Mouse (Mus musculus) heart, embryonic 15.5 days (tissue): ENCODE results near the gene Gk5. TPM values are rescaled to one million over a fixed set of nuclear protein-coding genes. Genes with fewer than 3 reads are reported as not detected.

Source experiments
- ATAC-seq: fragments of 200-750 bp; cut with Nextera tagmentation; replicated peaks from 2 replicates; pipeline ENCODE4 v1.8.0; 2017; ENCODE audit warnings: low read depth, moderate TSS enrichment; ENCODE audit not compliant: insufficient number of reproducible peaks, insufficient read depth, low FRiP score
- H3K27ac ChIP-seq: fragments of 300-500 bp; sonication (generic); 2 replicates; pipeline ENCODE4 v1.5.1; 2015; ENCODE audit warnings: mild to moderate bottlenecking, inconsistent platforms
- H3K27me3 ChIP-seq: fragments of 300-500 bp; sonication (generic); 2 replicates; pipeline ENCODE4 v1.6.1; 2015; ENCODE audit warnings: inconsistent platforms
- H3K36me3 ChIP-seq: fragments of 300-500 bp; sonication (generic); 2 replicates; pipeline ENCODE4 v1.6.1; 2015; ENCODE audit warnings: mild to moderate bottlenecking, inconsistent platforms
- H3K4me1 ChIP-seq: fragments of 300-500 bp; sonication (generic); replicated peaks from 2 replicates; pipeline ENCODE4 v1.6.1; 2015; ENCODE audit warnings: inconsistent platforms
- H3K4me2 ChIP-seq: fragments of 300-500 bp; sonication (generic); 2 replicates; pipeline ENCODE4 v1.6.1; 2015; ENCODE audit warnings: inconsistent platforms, mild to moderate bottlenecking, moderate library complexity
- H3K4me3 ChIP-seq: fragments of 300-500 bp; sonication (generic); 2 replicates; pipeline ENCODE4 v1.5.1; 2015; ENCODE audit warnings: mild to moderate bottlenecking, inconsistent platforms
- H3K9ac ChIP-seq: fragments of 300-500 bp; sonication (generic); 2 replicates; pipeline ENCODE4 v1.6.1; 2015; ENCODE audit warnings: mild to moderate bottlenecking, inconsistent platforms
- H3K9me3 ChIP-seq: fragments of 300-500 bp; sonication (generic); replicated peaks from 2 replicates; pipeline ENCODE4 v1.6.1; 2016; ENCODE audit warnings: inconsistent platforms
- WGBS: fragments of 180-500 bp; shearing (Covaris S2); methylation state at CpG from one replicate; pipeline ENCODE4 v1.1.7; 2015; ENCODE audit warnings: mixed read lengths; 5-methylcytosine and 5-hydroxymethylcytosine counted together
- polyA plus RNA-seq: library from polyadenylated mRNA; unstranded; fragments of >200 nt; fragmentation: Nextera tagmentation; extraction: Ambion mirVana; gene quantifications from 2 replicates; pipeline ENCODE4 v1.2.1, GENCODE M21; 2015

Gene Gk5
- polyA plus RNA-seq, 1 experiment from 2014 or later, result 2.3 TPM

DNA sequence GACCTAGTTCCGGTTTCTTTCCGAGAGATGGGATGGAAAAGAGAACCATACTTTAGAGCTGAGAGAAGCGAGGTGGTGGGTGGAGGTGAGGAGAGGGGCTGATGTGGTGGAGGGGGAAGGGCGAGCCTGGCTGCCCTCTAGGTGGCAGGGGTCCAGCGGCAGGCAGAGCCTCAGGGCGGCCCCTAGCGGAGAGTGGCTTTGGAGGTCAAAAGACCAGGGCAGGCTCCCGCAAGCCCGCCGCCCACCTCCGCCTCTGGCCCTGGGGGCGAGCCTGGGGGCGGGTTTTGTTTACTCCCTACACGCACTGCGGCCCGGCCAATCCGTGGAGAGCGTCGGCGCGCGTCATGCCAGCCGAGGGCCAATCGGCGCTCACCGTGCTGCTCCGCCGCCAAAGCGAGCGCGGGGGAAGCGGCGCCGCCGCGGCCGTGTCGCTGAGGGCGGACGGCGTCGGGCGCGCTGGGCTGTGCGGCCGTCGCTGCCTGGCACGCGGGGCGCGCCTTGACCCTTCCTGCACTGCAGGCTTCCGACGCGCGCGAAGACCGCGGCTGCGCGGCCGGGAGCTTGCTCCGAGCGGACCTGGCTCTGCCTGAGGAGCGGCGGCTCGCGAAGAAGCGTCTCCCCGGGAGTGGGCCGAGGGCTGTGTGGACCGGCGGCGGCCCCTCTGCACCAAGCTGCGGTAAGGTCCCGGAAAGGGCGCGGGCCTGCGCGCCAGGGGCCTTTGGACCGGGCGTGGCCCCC lies 76.9 kb downstream of the Gk5 start, which contains the start of gene Tfdp2:
Gene Tfdp2, plus strand, starts transcription at position 391 of the 738 bp plus-strand sequence.
- peak; percentile 99 for ATAC-seq
- under 1% methylated on average over 81 of the region's 81 CpGs for WGBS
- H3K9ac ChIP-seq, result peak within 1 kb of the TSS; percentile 83
- H3K4me3 ChIP-seq, result peak within 1 kb of the TSS; percentile 97
- H3K36me3 ChIP-seq, result no peaks in the 10 kb centered on the region
- no peaks in the 10 kb centered on the region for H3K27me3 ChIP-seq
- H3K4me1 ChIP-seq, result peaks cover 21% of the 10 kb centered on the region
- peak within 1 kb of the TSS; percentile 98 for H3K4me2 ChIP-seq
- H3K27ac ChIP-seq, result peak within 1 kb of the TSS; percentile 94
- H3K9me3 ChIP-seq, result no peaks in the 10 kb centered on the region

- Histone ChIP-seq H3K36me3 (no peaks in the 10 kb centered on the region), H3K27me3 (no peaks in the 10 kb centered on the region), H3K4me3 (peak overlapping the region; percentile 97), H3K9ac (peak overlapping the region; percentile 83), H3K9me3 (no peaks in the 10 kb centered on the region), H3K27ac (peak overlapping the region; percentile 94), H3K4me2 (peak overlapping the region; percentile 98), H3K4me1 (peaks cover 21% of the 10 kb centered on the region)
- ATAC-seq, result peak; percentile 15
- 0% methylated on average over 20 of the region's 20 CpGs for WGBS
These were observed 77.5 kb downstream of the Gk5 start for GRCm38 (mm10) chr9:96196636-96197181.

DNA sequence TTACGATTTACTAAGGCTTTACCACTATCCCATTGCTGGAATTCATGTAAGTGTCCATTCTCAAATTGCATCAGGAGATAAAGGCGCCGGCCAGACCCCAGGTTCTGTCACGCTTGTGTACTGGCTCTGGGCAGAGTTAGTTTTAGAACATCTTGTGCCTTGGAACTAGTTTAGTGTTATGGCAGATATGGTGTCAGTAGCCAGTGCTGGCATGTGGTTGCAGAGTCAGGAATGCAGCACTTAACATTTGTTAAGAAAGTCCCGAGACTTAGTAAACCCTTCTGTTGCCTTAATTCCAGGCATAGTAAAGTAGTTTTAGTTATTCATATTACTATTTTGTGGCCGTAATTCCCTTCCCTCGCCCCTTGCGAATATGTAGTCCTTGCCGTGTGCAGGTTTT lies 78.6 kb downstream of the Gk5 start:
- H3K4me1 ChIP-seq, result peaks cover 21% of the 10 kb centered on the region
- H3K27ac ChIP-seq, result peak overlapping the region; percentile 94
- no peak for ATAC-seq
- H3K27me3 ChIP-seq, result no peaks in the 10 kb centered on the region
- WGBS, result 59% methylated on average over 9 of the region's 9 CpGs
- H3K9me3 ChIP-seq, result no peaks in the 10 kb centered on the region
- peak overlapping the region; percentile 97 for H3K4me3 ChIP-seq
- peak overlapping the region; percentile 98 for H3K4me2 ChIP-seq
- no peak overlapping the region for H3K9ac ChIP-seq
- H3K36me3 ChIP-seq, result no peaks in the 10 kb centered on the region

- Histone ChIP-seq H3K27me3 (no peaks in the 10 kb centered on the region), H3K36me3 (peaks cover 12% of the 10 kb centered on the region; the same call in 1 of the 2 replicates), H3K9ac (no peak overlapping the region), H3K9me3 (no peaks in the 10 kb centered on the region), H3K4me1 (no peaks in the 10 kb centered on the region), H3K27ac (no peak overlapping the region), H3K4me3 (no peak overlapping the region), H3K4me2 (no peak overlapping the region)
- no peak for ATAC-seq
- 89% methylated on average over 3 of the region's 3 CpGs for WGBS
These were observed 84.5 kb downstream of the Gk5 start for GRCm38 (mm10) chr9:96203663-96204062.

GRCm38 (mm10) chr9:96207428-96207827 lies 88.3 kb downstream of the Gk5 start:
- H3K36me3 ChIP-seq, result peaks cover 12% of the 10 kb centered on the region; the same call in 1 of the 2 replicates
- H3K4me1 ChIP-seq, result no peaks in the 10 kb centered on the region
- 84% methylated on average over 3 of the region's 3 CpGs for WGBS
- no peak for ATAC-seq
- no peak overlapping the region for H3K9ac ChIP-seq
- H3K9me3 ChIP-seq, result no peaks in the 10 kb centered on the region
- no peak overlapping the region for H3K4me3 ChIP-seq
- no peak overlapping the region for H3K4me2 ChIP-seq
- H3K27me3 ChIP-seq, result no peaks in the 10 kb centered on the region
- no peak overlapping the region for H3K27ac ChIP-seq

DNA sequence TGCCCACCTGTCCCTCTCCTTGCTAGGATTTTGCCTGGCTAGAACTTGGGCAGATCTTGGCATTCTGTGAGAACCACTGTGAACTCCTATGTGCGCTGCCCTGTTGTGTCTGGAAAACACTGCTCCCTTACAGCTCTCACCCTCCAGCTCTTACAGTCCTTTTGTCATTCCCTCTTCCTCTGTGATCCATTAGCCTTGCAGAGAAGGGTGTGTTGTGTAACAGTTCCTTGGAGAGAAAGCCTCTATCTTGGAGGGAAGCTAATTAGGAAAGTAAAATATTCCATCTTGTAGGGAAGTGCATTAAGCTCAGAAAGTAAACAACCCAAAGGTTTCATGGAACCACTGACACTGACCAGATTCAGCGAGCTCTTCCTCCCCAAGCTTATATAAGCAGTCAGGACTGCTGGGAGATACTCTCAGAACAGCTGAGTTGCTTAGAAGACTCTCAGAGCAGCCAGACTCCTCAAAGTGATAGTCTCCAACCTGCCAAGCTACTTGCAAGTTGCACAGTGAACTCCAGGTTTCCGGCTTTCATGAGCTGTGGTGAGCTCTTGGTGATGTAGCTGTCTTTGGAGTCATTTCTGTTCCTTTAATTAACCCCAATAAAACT lies 94.0 kb downstream of the Gk5 start:
- Histone ChIP-seq H3K9me3 (no peaks in the 10 kb centered on the region), H3K4me3 (no peak overlapping the region), H3K27me3 (no peaks in the 10 kb centered on the region), H3K36me3 (no peaks in the 10 kb centered on the region), H3K4me1 (no peaks in the 10 kb centered on the region), H3K9ac (no peak overlapping the region), H3K27ac (0 out of 2 replicates have a peak overlapping the region, but pooled peaks have one; percentile 19), H3K4me2 (no peak overlapping the region)
- ATAC-seq, result no peak
- WGBS, result 79% methylated on average over 3 of the region's 3 CpGs

DNA sequence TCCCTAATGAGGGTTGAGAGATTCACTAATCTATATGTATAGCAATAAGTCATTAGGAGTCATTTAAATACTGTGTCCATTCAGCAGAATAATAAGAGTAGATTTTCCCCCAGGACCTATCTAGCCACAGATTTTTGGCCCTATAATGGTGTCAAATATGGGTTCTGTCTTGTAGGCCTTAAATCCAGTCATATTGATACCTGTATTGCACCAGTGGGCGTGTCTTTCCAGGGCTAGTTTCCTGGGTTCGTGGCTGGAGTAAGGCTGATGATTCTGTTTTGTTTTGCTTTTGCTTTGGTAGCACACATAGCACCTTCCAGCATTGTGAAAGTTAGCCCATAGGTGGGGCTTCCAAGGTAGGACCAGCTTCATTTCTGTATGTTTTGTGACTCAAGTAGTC lies 95.0 kb downstream of the Gk5 start:
- no peaks in the 10 kb centered on the region for H3K36me3 ChIP-seq
- no peak overlapping the region for H3K4me3 ChIP-seq
- no peaks in the 10 kb centered on the region for H3K9me3 ChIP-seq
- H3K4me1 ChIP-seq, result no peaks in the 10 kb centered on the region
- 91% methylated on average over 2 of the region's 2 CpGs for WGBS
- H3K27ac ChIP-seq, result no peak overlapping the region
- ATAC-seq, result no peak
- no peak overlapping the region for H3K9ac ChIP-seq
- no peaks in the 10 kb centered on the region for H3K27me3 ChIP-seq
- H3K4me2 ChIP-seq, result no peak overlapping the region

DNA sequence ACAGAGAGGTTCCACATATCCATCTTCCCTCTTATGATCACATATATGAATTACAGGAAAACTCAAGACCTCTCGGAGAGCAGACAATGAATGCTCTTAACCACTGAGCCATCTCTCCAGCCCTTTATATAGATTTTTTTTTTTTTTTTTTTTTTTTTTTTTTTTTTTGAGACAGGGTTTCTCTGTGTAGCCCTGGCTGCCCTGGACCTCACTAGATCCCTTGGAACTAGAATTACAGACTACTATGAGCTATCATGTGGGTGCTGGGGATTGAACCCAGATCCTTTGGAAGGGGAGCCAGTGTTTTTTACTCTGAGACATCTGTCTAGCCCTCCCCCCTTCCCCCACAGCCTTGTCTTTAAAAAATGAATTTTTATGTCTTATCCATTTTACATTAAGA lies 98.1 kb downstream of the Gk5 start:
- H3K9me3 ChIP-seq, result no peaks in the 10 kb centered on the region
- H3K4me3 ChIP-seq, result no peak overlapping the region
- no peak overlapping the region for H3K9ac ChIP-seq
- no peak overlapping the region for H3K27ac ChIP-seq
- no peaks in the 10 kb centered on the region for H3K4me1 ChIP-seq
- H3K27me3 ChIP-seq, result no peaks in the 10 kb centered on the region
- H3K4me2 ChIP-seq, result no peak overlapping the region
- no peak for ATAC-seq
- no peaks in the 10 kb centered on the region for H3K36me3 ChIP-seq
- 92% methylated on average over 1 of the region's 1 CpGs for WGBS

DNA sequence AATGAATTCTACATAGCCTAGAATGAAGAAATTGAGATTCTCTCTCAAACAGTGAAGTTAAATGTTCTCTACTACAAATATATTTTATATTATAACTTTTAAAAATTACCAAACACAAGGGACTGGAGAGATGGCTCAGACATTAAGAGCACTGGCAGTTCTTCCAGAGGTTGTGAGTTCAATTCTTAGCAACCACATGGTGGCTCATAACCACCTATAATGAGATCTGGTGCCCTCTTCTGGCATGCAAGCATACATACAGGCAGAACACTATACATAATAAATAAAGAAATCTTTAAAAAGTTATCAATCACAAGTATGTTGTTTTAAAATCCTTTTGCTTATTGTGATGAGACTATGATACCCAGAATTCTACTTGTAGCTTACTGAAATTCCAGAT lies 98.6 kb downstream of the Gk5 start:
- no peaks in the 10 kb centered on the region for H3K27me3 ChIP-seq
- no peaks in the 10 kb centered on the region for H3K9me3 ChIP-seq
- no peak overlapping the region for H3K9ac ChIP-seq
- no peaks in the 10 kb centered on the region for H3K36me3 ChIP-seq
- H3K4me1 ChIP-seq, result no peaks in the 10 kb centered on the region
- H3K4me2 ChIP-seq, result no peak overlapping the region
- no peak overlapping the region for H3K27ac ChIP-seq
- no peak overlapping the region for H3K4me3 ChIP-seq
- no peak for ATAC-seq

- H3K4me3 ChIP-seq, result no peak overlapping the region
- no peak overlapping the region for H3K27ac ChIP-seq
- H3K4me1 ChIP-seq, result peaks cover 4% of the 10 kb centered on the region; the same call in 1 of the 2 replicates
- H3K4me2 ChIP-seq, result no peak overlapping the region
- no peak for ATAC-seq
- 64% methylated on average over 2 of the region's 2 CpGs for WGBS
- no peaks in the 10 kb centered on the region for H3K36me3 ChIP-seq
- H3K27me3 ChIP-seq, result no peaks in the 10 kb centered on the region
- H3K9ac ChIP-seq, result no peak overlapping the region
- no peaks in the 10 kb centered on the region for H3K9me3 ChIP-seq
These were observed 100.0 kb downstream of the Gk5 start for GRCm38 (mm10) chr9:96219114-96219669.

- Histone ChIP-seq H3K4me1 (peaks cover 4% of the 10 kb centered on the region; the same call in 1 of the 2 replicates), H3K27ac (no peak overlapping the region), H3K27me3 (no peaks in the 10 kb centered on the region), H3K36me3 (no peaks in the 10 kb centered on the region), H3K9me3 (no peaks in the 10 kb centered on the region), H3K9ac (no peak overlapping the region), H3K4me3 (no peak overlapping the region), H3K4me2 (no peak overlapping the region)
- ATAC-seq, result no peak
These were observed 101.3 kb downstream of the Gk5 start for GRCm38 (mm10) chr9:96220419-96220818.
